Mouse (Mus musculus) testis, adult 2 months (tissue): Measurements from ENCODE around the gene Oas3.

Source experiments
- CTCF ChIP-seq: fragments of 200-500 bp; IDR thresholded peaks from 2 replicates; pipeline ENCODE4 v1.5.1; 2012; ENCODE audit warnings: low read depth, mild to moderate bottlenecking, inconsistent platforms, low read length, moderate library complexity; ENCODE audit not compliant: control insufficient read depth, insufficient read depth, insufficient replicate concordance
- POLR2A ChIP-seq: fragments of 200-500 bp; IDR thresholded peaks from 2 replicates; pipeline ENCODE4 v1.6.1; 2012; ENCODE audit warnings: low read depth, mild to moderate bottlenecking, inconsistent platforms, low read length, moderate library complexity; ENCODE audit not compliant: control insufficient read depth

DNA sequence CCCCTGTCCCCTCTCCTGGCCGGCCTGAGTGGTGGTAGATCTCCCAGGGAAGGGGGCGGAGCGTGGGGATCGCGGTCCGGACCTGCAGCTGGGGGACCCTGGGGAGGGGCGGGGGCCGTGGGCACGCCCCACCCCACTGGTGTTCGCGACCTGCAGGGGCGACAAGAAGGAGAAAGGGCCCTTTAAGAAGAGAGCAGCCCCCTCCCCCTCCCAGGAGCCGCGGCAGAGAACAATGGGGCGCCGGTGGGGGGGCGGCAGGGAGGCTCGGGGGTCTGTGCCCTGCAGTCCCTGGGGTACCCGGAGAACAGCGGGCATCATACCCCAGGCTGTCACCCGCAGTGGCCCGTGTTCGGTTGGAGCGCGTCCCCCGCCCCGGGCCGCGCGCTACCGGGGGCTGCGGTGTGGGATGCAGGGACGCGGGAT lies 66.6 kb downstream of the Oas3 start:
- no peak for TF ChIP-seq POLR2A
- TF ChIP-seq CTCF: no peak
